Mouse (Mus musculus) kidney, postnatal 25 days (tissue): ENCODE data around the gene Btc.

Source experiments
- DNase-seq, 2 experiments: peaks; one replicate each; pipeline ENCODE4 v3.0.0; 2021; ENCODE audit warnings: mixed read lengths in 2 of 2

Btc gene

GRCm38 (mm10) chr5:91402339-91403211 lies at the start of gene Btc:
Gene Btc, minus strand, starts transcription at chr5:91402994.
- peak; percentile 66 to 83 for DNase-seq

GRCm38 (mm10) chr5:91444981-91445517 lies 42.3 kb upstream of the Btc start:
- no peak for DNase-seq

DNA sequence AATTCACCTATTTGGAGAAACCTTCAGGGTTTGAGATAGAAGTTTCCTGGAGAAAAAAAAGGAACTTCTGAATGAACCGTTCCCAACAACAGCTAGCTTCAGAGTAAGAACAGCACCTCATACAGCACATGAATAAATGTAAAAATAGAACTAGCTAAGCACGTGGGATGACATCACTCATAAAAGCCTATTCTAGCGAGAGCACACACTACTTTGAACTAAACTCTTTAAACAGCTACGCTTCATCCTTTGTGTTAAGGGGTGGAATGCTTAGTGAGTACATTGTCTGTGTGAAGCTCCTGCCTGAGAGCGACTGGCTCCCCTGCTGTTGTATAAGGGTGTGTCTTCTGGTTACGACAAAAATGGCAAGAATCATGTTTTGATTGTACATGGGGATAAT lies 33.8 kb upstream of the Btc start:
- DNase-seq = no peak

DNA sequence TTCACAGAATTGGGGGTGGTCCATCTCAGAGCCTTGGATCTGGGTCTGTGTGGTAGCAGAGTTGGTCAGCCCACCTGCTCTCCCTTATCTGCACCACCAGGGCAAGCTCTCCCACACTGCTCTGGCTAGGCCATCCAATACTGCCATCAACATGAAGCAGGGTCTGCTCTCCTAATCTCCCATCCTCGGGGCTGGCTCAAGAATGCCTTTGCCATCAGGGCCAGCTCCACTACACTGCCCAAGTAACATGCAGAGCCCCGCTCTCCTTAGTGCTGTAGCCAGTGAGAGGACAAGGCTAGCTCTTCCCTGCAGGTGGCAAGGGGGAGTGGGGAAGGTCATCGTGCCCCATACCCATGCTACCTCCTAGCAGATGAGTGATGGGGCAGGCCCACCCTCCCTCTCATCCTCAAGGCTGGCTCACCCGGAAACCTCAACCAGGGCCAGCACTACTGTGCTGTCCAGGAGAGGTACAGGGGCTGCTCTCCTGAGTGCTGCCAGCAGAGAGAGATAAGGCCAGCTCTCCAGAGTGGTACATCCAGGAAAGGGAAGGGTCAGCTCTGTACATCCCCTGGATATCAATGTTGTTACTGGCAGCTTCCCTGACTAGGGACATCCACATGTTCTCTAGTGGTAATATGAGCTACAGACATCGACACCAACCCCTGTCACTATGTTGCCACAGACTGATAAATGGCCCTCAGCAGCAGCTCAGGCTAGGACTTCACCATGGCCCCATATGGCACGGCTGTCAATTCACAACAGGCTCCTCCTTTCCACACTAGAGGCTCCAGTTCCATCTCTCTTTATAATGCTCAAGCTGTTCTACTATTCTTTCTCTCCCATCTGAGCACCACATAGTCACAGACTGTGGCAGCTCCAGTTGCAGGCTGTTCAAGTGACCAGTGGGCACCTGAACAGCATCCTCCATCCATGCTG lies 32.2 kb upstream of the Btc start:
- DNase-seq = peak in 1 of 2 experiments; percentile 33

DNA sequence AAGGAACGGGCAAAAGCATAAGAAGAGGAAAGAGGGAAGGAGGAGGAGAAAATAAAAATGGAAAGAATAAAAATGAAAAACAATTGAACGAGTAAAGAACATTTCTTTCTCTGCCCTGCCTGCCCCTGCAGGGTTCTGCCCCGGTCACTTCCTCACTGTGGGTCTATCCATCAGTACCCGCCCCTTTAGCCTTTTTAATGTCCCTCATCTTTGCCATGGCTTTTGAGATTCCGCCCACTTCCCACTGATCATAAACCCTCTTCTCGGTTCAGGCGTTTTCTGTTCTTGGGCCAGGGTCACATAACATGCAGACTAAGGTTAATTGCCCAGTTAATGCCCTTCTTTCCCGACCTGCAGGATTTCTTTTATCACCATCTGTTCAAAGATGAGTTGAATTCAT lies 25.8 kb upstream of the Btc start:
- no peak for DNase-seq

DNA sequence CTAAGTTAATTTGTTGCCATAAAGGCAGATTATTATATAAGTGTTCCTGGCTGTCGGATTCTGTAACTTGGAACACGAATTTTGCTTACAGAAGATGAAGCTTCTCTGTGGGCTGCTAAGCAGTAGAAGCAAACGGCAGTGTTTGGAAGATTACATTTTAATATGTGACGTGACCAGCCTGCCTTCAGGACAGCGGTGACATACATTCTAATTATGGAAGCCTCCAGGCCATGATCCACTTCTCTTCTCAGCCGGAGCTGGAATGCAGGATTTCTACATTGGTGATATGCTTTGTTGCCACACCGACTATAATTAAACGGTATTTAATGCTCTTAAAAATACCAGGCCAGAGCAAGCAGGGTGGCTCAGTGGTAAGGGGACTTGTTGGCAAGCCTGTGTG lies 11.0 kb upstream of the Btc start:
- no peak for DNase-seq

- no peak for DNase-seq
These were observed 1.5 kb upstream of the Btc start for GRCm38 (mm10) chr5:91404263-91404662.

DNA sequence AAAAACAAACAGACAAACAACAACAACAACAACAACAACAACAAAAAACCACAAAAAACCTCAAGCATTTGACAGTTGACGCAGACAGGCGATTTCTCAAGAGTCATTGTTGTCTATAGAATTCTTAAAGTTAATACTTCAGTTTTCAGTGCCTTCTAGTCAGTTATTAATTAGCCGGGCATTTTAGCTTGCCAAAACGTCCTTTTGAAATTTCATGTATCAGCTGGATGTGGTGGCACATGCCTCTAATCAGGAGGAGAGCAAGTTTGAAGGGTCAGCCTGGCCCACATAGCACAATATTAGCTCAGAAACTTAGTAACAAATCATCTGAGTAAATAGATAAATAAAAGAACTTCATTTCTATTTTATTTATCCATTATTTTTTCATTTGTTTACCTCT lies 487 bp upstream of the Btc start:
- peak in 1 of 2 experiments; percentile 9 for DNase-seq

- no peak for DNase-seq
These were observed 2.2 kb downstream of the Btc start for GRCm38 (mm10) chr5:91400493-91401096.

GRCm38 (mm10) chr5:91375467-91375866 lies 27.3 kb downstream of the Btc start:
- no peak for DNase-seq

GRCm38 (mm10) chr5:91368061-91368565 lies 34.7 kb downstream of the Btc start:
- no peak for DNase-seq

DNA sequence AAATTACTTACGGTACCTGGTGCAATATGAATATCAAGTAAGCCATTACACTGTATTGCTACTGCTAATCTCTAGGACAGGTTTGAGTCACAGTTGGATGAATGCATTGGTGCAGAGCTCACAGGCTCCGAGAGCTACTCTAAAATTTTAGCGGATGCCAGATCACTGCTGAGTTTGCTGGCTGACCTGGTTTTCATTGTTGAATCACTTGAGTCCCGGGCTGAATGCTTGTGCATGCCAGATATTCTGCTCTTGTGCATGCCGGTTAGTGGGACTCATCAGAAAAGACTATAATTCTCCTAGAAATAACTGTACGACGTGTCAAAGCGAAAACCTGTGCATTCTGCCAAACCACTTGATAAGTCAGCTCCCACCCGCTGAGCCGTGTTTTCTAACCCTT lies 35.9 kb downstream of the Btc start:
- DNase-seq = no peak

DNA sequence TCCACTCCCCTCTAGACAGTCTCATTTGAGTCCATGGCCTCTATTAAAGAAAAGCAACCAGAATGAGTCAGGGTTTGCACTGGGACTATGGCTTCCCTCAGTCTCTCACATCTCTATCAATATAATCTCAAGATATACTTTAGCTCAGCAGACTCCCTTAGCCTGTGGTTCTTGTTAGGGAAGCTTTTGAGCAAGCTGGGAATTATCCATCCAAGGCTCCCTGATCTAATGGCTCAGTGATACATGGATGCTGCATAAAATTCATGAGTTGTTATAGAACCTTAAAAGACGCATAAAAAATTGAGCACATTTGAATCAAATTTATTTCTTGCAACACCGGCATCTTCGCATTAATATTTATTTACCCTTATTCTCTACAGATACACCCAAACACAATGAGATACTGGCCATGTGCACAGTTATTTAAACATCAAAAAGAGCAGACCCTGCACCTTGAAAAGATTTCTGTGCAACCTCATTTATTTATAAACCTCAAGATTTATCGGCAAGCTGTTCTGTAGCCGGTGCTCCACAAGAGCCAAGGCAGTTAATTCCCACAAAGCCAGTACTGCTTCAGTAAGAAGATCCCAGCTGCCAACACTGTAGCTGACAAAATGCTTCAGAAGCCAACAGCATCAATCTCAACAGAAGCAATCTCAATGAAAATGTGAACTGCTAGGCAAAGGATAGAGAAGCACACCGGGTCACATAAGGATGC lies 39.4 kb downstream of the Btc start:
- DNase-seq = no peak

GRCm38 (mm10) chr5:91352645-91353044 lies 50.1 kb downstream of the Btc start:
- DNase-seq = no peak

DNA sequence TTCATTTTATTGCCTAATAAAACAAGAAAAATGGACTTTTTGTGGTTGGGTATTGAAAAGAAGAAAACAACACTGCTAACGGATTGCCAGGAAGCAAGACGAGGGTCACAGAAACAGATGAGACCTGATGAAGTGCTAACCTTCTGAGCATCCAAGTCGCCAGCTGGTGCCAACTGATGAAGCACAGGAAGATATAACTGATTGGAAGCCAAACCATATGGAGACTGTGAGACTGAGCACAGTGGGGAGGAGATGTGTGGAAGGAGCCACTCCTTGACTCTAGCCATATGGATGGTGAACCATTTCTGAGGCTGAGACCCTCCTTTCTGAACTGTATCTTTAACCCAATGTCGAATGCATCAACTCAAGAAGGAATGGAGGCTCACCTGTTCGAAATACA lies 57.1 kb downstream of the Btc start:
- DNase-seq = no peak

DNA sequence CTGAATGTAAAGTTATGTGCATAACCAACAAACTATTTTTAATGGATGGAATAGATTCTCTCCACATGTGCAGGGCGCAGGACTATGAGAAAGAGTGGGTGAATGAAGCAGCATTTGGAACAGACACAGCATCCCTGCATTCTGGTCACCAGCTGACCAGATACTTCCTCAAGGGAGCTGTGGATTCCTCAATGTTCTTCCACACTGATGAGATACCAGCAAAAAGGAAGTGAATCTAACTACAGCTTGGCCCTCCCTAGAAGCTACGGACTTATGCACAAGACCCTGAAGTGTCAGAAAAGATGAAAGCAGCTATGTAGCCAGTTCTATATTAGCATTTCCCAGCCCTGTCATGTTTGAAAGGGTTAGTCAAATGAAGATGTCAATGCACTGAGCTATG lies 57.7 kb downstream of the Btc start:
- no peak for DNase-seq

GRCm38 (mm10) chr5:91341981-91342760 lies 60.6 kb downstream of the Btc start:
- DNase-seq = no peak

DNA sequence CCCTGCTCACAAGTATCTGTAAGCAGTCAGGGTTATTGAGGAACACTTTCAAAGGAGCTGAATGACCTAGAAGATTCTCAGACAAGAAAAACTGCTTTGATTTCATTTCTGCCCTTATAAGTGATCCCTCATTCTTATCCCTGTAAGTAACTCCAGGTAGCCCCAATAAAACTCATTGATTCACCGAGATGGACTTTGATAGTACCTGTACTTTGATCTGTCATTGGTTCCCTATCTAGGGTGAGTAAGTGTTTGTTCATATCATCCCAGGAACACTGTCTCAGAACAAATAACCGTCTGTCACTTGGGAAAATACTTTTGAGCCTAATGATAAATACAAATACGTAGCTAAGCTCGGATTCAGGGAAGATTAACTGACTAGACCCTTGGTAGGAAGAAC lies 68.6 kb downstream of the Btc start:
- DNase-seq = no peak

DNA sequence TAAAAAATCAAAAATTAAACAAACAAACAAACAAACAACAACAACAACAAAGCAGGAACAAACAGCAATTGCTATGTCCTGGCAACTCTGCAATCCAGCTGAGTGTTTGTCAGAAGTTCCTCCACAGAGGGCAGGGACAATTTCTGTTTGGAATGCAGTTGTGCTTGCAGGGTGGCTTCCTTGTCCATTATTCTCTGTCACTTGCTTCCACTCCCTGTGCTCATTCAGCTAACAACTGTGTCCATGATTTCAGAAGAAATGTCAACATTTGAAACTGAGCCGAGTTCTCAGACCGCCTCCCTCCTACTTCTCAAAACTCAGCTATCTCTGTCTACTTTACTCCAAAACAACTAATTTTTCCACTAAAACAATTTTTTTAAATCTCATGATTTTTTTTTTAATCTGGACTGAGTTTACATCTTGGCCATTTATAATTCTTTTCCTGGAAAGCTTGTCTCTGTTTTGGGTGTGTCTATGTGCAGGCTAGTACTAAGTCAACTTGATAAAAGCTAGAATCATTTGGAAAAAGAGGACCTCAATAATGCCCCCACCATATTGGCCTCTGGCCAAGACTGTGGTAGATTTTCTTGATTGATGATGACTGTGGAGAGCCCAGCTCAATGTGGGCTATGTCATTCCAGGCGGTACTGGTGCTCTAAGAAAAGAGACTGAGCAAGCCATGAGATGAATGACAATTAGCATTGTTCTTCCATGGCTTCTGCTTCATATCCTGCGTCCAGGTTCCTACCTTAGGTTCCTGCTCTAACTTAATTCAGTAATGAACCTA lies 70.5 kb downstream of the Btc start:
- DNase-seq = no peak

- no peak for DNase-seq
These were observed 81.0 kb downstream of the Btc start for GRCm38 (mm10) chr5:91321840-91322239.
